Mouse (Mus musculus) liver, embryonic 11.5 days (tissue): ENCODE measurements around the gene Cts6. TPM values are rescaled to one million over a fixed set of nuclear protein-coding genes. Genes with fewer than 3 reads are reported as not detected.
"Not testable (repeated sequence)": the region's sequence is repeated elsewhere in the genome, so short reads cannot be mapped to it uniquely, and the experiment has no call there.

Experiments
- ATAC-seq: fragments of 200-750 bp; cut with Nextera tagmentation; replicated peaks from 2 replicates; pipeline ENCODE4 v1.8.0; 2017; ENCODE audit warnings: moderate number of reproducible peaks, mild to moderate bottlenecking, moderate TSS enrichment, moderate library complexity; ENCODE audit not compliant: low FRiP score
- DNase-seq: peaks from one replicate; pipeline ENCODE4 v3.0.0-alpha.2; 2017; ENCODE audit warnings: low spot score
- H3K27ac ChIP-seq: fragments of 300-500 bp; sonication (generic); 2 replicates; pipeline ENCODE4 v1.5.1; 2014; ENCODE audit warnings: mild to moderate bottlenecking, low read depth, low read length, control low read depth
- H3K27me3 ChIP-seq: fragments of 300-500 bp; sonication (generic); replicated peaks from 2 replicates; pipeline ENCODE4 v1.6.1; 2014; ENCODE audit warnings: low read length, mixed read lengths; ENCODE audit not compliant: control insufficient read depth, insufficient read depth
- H3K36me3 ChIP-seq: fragments of 300-500 bp; sonication (generic); 2 replicates; pipeline ENCODE4 v1.6.1; 2014; ENCODE audit warnings: mild to moderate bottlenecking, low read length, moderate library complexity, mixed read lengths; ENCODE audit not compliant: control insufficient read depth, insufficient read depth
- H3K4me1 ChIP-seq: fragments of 300-500 bp; sonication (generic); replicated peaks from 2 replicates; pipeline ENCODE4 v1.6.1; 2014; ENCODE audit warnings: low read length, mixed read lengths; ENCODE audit not compliant: control insufficient read depth, insufficient read depth
- H3K4me2 ChIP-seq: fragments of 300-500 bp; sonication (generic); 2 replicates; pipeline ENCODE4 v1.6.1; 2014; ENCODE audit warnings: mild to moderate bottlenecking, control low read depth, moderate library complexity
- H3K4me3 ChIP-seq: fragments of 300-500 bp; sonication (generic); 2 replicates; pipeline ENCODE4 v1.5.1; 2014; ENCODE audit warnings: low read depth, low read length, control low read depth
- H3K9ac ChIP-seq: fragments of 300-500 bp; sonication (generic); 2 replicates; pipeline ENCODE4 v1.6.1; 2014; ENCODE audit warnings: low read depth, low read length, control low read depth
- H3K9me3 ChIP-seq: fragments of 300-500 bp; sonication (generic); 2 replicates; pipeline ENCODE4 v1.6.1; 2016; ENCODE audit warnings: low read length, inconsistent platforms, mixed read lengths; ENCODE audit not compliant: control insufficient read depth
- WGBS: fragments of 180-500 bp; shearing (Covaris S2); extraction: QIAGEN DNeasy Blood & Tissue Kit; methylation state at CpG from one replicate; pipeline ENCODE4 v1.1.7; 2014; 5-methylcytosine and 5-hydroxymethylcytosine counted together
- polyA plus RNA-seq: library from polyadenylated mRNA; unstranded; fragments of >200 nt; fragmentation: Nextera tagmentation; extraction: Ambion mirVana; gene quantifications from 2 replicates; pipeline ENCODE4 v1.2.1, GENCODE M21; 2014

Gene Cts6
- not detected in 2 replicates for polyA plus RNA-seq

GRCm38 (mm10) chr13:61203310-61203709, at the start of gene Cts6:
Gene Cts6 (minus strand): TSS chr13:61203410.
- Histone ChIP-seq H3K4me1 (no peaks in the 10 kb centered on the region), H3K27ac (no peak within 1 kb of the TSS), H3K9ac (no peak within 1 kb of the TSS), H3K27me3 (no peaks in the 10 kb centered on the region), H3K4me2 (no peak within 1 kb of the TSS), H3K4me3 (no peak within 1 kb of the TSS), H3K9me3 (no peaks in the 10 kb centered on the region), H3K36me3 (no peaks in the 10 kb centered on the region)
- DNase-seq: no peak
- 87% methylated on average over 3 of the region's 3 CpGs for WGBS
- no peak for ATAC-seq

- DNase-seq: peak; percentile 31
- ATAC-seq: 0 out of 2 replicates have a peak, but pooled peaks have one; percentile 56
- H3K27me3 ChIP-seq: no peaks in the 10 kb centered on the region
- H3K36me3 ChIP-seq: no peaks in the 10 kb centered on the region
- no peak overlapping the region for H3K4me3 ChIP-seq
- H3K9me3 ChIP-seq: no peaks in the 10 kb centered on the region
- no peak overlapping the region for H3K4me2 ChIP-seq
- 53% methylated on average over 13 of the region's 13 CpGs for WGBS
- no peak overlapping the region for H3K27ac ChIP-seq
- no peaks in the 10 kb centered on the region for H3K4me1 ChIP-seq
- H3K9ac ChIP-seq: no peak overlapping the region
Observed at GRCm38 (mm10) chr13:61241076-61241947, 38.1 kb upstream of the Cts6 start.

- H3K4me1 ChIP-seq, H3K4me3 ChIP-seq, ATAC-seq, H3K27me3 ChIP-seq, H3K9me3 ChIP-seq, H3K27ac ChIP-seq, H3K9ac ChIP-seq, H3K4me2 ChIP-seq, H3K36me3 ChIP-seq, DNase-seq: not testable (repeated sequence)
- WGBS: 68% methylated on average over 5 of the region's 5 CpGs
Observed at GRCm38 (mm10) chr13:61185151-61185933, 17.9 kb downstream of the Cts6 start.

GRCm38 (mm10) chr13:61164622-61165021, 38.6 kb downstream of the Cts6 start:
- Histone ChIP-seq H3K27me3 (no peaks in the 10 kb centered on the region), H3K4me3 (no peak overlapping the region), H3K27ac (no peak overlapping the region), H3K9me3 (no peaks in the 10 kb centered on the region), H3K36me3 (no peaks in the 10 kb centered on the region), H3K4me1 (no peaks in the 10 kb centered on the region), H3K4me2 (no peak overlapping the region), H3K9ac (no peak overlapping the region)
- whole genome bisulfite sequencing: 76% methylated on average over 4 of the region's 4 CpGs
- no peak for DNase-seq
- no peak for ATAC-seq

GRCm38 (mm10) chr13:61164156-61164555, 39.1 kb downstream of the Cts6 start, which contains the start of gene Ctsr:
Gene Ctsr (minus strand): TSS chr13:61164256.
- H3K9me3 ChIP-seq: no peaks in the 10 kb centered on the region
- no peaks in the 10 kb centered on the region for H3K27me3 ChIP-seq
- ATAC-seq (no peak), DNase-seq (no peak)
- no peak within 1 kb of the TSS for H3K27ac ChIP-seq
- no peaks in the 10 kb centered on the region for H3K36me3 ChIP-seq
- no peak within 1 kb of the TSS for H3K9ac ChIP-seq
- H3K4me2 ChIP-seq: no peak within 1 kb of the TSS
- WGBS: 70% methylated on average over 1 of the region's 1 CpGs
- H3K4me3 ChIP-seq: no peak within 1 kb of the TSS
- H3K4me1 ChIP-seq: no peaks in the 10 kb centered on the region

Other genes with a start within 250 kb of the Cts6 start
- not detected in 2 replicates for gene Ctsj, start 197.5 kb downstream of the Cts6 start, polyA plus RNA-seq
- gene Ctsq, start 162.8 kb downstream of the Cts6 start, polyA plus RNA-seq: not detected in 2 replicates
- gene Ctsr, start 39.2 kb downstream of the Cts6 start, polyA plus RNA-seq: not detected in 2 replicates
- gene Cts8, start 51.9 kb upstream of the Cts6 start, polyA plus RNA-seq: not detected in 2 replicates
- gene Gm49398, start 85.4 kb upstream of the Cts6 start, polyA plus RNA-seq: not detected in 2 replicates
- not detected in 2 replicates for gene Cts7, start 154.8 kb upstream of the Cts6 start, polyA plus RNA-seq